Mouse (Mus musculus): Measurements from ENCODE around the gene Cldn15.
"Not testable (repeated sequence)": the region's sequence is repeated elsewhere in the genome, so short reads cannot be mapped to it uniquely, and the experiment has no call there.

The Cldn15 gene

DNA sequence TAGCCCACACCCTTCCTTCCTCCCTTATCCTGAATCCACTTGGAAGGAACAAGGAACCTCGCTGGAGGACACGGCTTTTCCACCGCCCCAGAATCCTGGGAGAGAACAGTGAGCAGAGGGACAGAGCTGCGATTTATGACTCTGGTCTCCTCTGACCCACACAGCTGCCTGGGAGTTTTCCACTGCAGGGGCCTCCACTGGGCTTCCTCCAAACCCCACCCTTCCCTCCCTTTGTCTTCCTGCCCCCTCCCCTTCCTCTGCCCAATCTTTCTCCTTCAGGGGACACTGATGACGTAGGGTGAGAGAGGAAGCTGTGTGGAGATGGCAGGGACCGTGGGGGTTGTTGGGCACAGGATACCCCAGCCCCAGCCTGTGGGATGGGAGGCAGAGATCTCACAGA lies at the start of gene Cldn15:
TSS of gene Cldn15 (plus strand) at position 286 of the 400 bp plus-strand sequence.
- peak; percentile 62 for DNase-seq (ENCODE audit: low read depth, low spot score)

- no peak for DNase-seq (ENCODE audit: low read depth, low spot score)
Measured at GRCm38 (mm10) chr5:136917613-136918242, 48.7 kb upstream of the Cldn15 start.

GRCm38 (mm10) chr5:136918655-136919472 lies 47.6 kb upstream of the Cldn15 start:
- DNase-seq (ENCODE audit: low read depth, low spot score) = peak; percentile 92

DNA sequence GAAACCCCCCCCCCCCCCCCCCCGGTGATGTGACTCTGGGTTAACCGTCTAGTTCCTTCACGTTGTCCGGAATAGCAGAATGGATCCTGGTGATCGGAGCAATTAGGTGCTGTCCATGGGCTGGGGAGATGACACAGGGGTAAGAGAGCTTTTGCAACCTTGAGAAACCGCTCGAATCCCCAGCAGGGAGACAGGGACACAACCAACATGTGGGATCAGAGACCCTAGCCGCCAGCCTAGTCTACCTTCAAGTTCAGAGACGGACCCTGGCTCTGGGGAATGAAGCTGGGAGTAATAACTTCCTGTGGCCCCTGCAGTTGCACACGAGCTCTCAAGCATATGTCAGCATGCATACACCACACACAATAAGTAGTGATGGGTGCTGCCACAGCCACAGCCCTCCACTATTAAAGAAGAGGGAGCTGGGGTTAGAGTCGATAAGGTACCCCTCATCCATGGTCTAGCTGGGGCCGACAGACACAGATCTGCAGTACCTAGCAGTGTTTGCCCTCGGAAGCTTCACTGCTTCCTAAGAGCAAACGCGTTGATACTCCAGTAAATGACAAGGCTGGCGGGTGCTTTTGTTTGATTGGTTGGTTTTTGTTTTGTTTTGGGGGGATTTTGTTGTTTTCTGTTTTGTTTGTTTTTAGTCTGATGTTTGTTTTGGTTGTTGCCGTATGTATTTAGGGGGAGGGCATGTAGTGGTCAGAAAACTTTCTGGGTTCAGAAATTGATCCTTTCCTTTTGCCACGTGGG lies 46.7 kb upstream of the Cldn15 start:
- peak; percentile 39 for DNase-seq (ENCODE audit: low read depth, low spot score)

GRCm38 (mm10) chr5:136922830-136923229 lies 43.6 kb upstream of the Cldn15 start:
- DNase-seq (ENCODE audit: low read depth, low spot score) = no peak

DNA sequence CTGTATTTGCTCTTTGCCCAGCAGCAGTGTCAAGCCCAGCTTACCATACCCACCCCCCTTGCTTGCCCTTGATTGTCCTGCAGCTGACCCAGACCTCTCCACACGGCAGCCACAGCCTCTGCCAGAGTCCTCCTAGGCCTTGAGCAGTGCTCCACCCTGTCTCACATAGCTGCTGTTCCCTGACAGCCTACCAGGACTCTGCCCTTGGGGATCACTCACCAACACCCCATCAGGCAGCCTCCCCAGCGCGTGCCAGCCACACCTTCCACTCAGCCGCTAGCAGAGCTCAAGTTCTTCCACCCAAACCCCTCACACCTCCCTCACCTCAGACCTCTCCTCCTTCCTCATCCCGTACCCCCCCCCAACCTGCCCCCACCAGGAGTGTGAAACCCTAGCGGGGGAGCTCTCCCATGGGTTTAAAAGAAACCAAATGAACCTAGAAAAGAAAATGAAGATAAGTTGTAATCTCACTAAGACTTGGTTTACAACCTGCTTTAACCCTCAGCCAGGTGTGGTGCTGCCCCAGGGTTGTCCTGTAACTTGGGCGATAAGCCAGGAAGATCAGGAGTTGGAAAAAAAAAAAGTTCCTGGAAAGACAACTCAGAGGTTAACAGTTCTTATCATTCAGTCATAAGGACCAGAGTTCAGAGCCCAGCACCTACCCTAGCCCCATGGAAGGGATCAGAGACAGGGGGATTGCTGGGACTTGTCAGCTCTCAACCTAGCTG lies 42.5 kb upstream of the Cldn15 start:
- no peak for DNase-seq (ENCODE audit: low read depth, low spot score)

GRCm38 (mm10) chr5:136929073-136929472 lies 37.3 kb upstream of the Cldn15 start:
- peak; percentile 89 for DNase-seq (ENCODE audit: low read depth, low spot score)

DNA sequence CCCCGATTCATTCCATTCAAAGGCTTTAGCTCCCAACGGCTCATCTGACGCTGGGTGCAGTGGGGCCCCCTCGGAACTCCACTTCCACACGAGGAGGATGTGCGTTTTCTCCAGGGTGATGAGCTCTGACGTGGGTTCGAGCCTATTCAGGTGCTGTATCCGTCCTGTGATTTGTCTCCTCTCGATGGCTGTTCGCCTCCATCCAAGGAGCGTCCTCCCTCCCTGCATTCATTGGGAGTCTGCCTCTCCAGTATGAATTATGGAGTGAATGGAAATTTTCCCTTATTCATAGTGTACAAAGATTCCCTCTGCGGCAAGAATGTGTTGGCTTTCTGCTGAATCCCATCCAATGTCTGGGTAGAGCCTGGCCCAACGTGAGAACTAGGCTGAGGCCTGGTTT lies 34.5 kb upstream of the Cldn15 start:
- DNase-seq (ENCODE audit: low read depth, low spot score) = no peak

GRCm38 (mm10) chr5:136932956-136933355 lies 33.5 kb upstream of the Cldn15 start:
- DNase-seq (ENCODE audit: low read depth, low spot score) = no peak

DNA sequence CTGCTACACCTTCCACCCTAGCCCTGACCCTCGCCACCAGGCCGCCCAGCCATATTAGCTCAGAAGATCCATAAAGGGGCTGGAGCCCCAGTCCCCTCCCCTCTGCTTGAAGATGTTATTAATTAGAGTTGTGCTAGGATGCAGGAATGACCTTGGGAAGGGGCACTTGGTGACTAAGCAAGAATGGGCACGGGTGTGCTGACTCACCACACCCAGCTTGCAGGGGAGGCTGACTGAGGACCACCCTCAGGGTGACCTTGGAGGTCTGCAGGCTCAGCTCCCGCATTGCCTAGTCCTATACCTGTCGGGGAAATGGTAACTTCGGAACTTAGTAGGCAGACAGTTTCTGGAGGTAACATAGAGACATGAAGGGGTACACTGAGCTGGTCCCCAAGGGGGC lies 32.5 kb upstream of the Cldn15 start:
- DNase-seq (ENCODE audit: low read depth, low spot score) = no peak

DNA sequence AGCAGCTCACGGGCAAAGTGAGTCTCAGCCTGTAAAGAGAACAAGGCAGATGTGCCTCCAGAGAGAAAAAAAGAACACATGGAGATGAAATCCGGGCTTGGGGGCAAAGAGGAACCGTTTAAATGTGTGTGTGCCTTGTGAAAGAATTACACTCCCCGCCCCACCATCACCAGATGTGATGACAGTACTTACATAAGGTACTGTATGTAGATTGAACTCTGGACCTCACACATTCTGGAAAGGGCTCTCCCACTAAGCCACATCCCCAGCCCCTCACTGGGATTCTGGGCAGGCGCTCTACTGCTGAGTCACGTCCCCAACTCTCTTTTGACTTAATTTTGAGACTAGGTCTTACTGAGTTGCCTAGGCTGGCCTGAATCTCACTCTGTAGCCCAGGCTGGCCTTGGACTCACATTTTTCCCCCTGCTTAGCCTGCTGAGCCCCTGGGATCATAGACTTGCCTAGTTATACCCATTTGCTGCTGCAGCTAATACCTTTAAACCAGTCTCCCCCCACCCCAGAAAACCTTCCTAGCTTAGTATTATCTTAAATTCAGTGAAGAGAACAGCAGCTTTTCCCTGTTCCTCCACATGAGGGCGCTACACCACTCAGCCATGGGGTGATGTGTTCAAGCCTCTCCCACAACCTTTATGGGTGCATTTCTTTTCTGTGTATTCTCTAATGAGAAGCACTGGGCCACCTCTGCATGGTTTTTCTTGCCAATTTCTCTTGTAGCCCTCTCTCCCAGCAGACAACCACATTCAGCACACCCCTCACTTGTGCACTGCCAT lies 30.3 kb upstream of the Cldn15 start:
- peak; percentile 55 for DNase-seq (ENCODE audit: low read depth, low spot score)

DNA sequence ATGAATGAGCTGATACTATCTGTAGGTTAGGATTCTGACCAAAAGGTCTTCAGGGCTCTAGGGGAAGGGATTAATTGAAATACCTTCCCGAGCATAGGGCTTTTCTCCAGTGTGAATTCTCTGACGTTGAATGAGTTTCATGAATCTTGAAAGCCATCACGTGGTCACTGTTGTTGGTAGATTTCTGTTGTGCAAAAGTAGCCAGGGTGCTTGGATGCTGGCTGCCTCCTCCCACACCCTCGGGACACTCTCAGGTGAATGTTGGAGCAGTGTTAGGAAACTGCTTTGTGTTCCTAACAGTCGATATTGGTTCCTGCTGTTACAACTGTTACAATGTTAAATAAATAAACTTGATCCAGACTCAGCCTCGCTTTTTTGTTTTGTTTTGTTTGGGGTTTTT lies 29.7 kb upstream of the Cldn15 start:
- no peak for DNase-seq (ENCODE audit: low read depth, low spot score)

GRCm38 (mm10) chr5:136937621-136938020 lies 28.8 kb upstream of the Cldn15 start:
- DNase-seq (ENCODE audit: low read depth, low spot score) = no peak

DNA sequence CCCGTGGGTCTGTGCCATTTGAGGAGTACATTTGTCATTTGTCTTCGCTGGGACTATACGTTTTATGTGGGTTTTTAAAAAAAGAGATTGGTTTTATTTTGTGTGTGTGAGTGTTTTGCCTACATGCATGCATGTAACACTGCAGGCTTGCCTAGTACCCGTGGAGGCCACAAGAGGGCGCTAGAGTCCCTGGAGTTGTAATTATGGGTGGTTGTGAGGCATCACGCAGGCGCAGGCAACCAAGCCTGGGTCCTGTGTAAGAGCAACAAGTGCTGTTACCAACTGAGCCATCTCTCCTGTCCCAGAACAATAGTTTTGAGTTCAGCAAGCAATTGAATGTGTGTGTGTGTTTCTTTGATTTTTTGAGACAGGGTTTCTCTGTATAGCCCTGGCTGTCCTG lies 27.1 kb upstream of the Cldn15 start:
- no peak for DNase-seq (ENCODE audit: low read depth, low spot score)

DNA sequence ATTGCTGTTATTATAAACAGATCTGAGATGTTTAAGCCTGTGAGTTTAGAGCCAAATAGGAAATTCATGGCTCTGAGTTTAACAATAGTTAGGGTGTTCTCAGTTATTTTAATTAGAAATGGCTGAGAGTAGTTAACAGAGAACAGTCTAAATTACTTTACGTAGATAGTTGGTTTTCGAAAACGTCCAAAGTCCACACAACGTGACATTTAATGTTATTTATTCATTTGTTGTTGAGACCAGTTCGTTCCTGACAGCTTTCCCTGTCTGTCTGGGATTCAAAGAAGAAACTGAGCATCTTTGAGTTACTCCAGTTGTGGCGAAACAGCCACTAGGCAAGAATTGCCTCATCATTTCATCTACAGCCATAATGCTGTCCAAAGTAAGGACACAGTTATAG lies 26.4 kb upstream of the Cldn15 start:
- DNase-seq (ENCODE audit: low read depth, low spot score) = not testable (repeated sequence)

- no peak for DNase-seq (ENCODE audit: low read depth, low spot score)
Measured at GRCm38 (mm10) chr5:136940845-136941560, 25.4 kb upstream of the Cldn15 start.

GRCm38 (mm10) chr5:136942781-136943180 lies 23.6 kb upstream of the Cldn15 start:
- DNase-seq (ENCODE audit: low read depth, low spot score) = no peak

DNA sequence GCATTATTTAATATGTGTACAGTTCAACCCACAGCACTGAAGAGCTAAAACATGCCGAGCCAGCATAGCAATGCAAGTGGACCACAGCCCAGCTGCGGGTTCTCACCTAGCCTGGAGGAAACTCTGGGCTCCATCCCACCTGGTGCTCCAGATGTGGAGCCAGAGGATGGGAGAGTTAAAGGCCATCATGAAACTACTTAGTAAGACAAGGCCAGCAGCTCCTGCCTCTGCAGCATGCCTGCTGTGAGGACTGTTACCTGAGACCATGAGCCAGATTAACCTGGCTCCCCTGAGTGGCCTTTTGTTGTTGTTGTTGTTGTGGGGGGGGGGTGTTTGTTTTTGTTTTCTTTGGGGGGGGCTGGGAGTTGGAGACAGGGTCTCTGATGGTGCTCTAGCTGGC lies 23.0 kb upstream of the Cldn15 start:
- DNase-seq (ENCODE audit: low read depth, low spot score) = no peak

GRCm38 (mm10) chr5:136945084-136945483 lies 21.3 kb upstream of the Cldn15 start:
- DNase-seq (ENCODE audit: low read depth, low spot score) = no peak

GRCm38 (mm10) chr5:136947874-136948273 lies 18.5 kb upstream of the Cldn15 start:
- DNase-seq (ENCODE audit: low read depth, low spot score) = no peak
